Mouse (Mus musculus): ENCODE data around the gene Zfp830. TPM values are rescaled to one million over a fixed set of nuclear protein-coding genes. Genes with fewer than 3 reads are reported as not detected.

Zfp830 gene
- 46.1 TPM for polyA plus RNA-seq (2017; shearing (Covaris generic))

GRCm38 (mm10) chr11:82763742-82764437 lies at the start of gene Zfp830, which contains the start of gene Cct6b:
Gene Zfp830, plus strand, starts transcription at chr11:82764345.
Gene Cct6b, minus strand, starts transcription at chr11:82764321.

GRCm38 (mm10) chr11:82780983-82781903 lies 17.1 kb downstream of the Zfp830 start, which contains the start of gene Lig3:
Gene Lig3, plus strand, starts transcription at chr11:82781108.

Other genes with a start within 250 kb of the Zfp830 start
- 0.45 TPM for gene Cct6b, start within 50 bp of the Zfp830 start, polyA plus RNA-seq (2017; shearing (Covaris generic))
- 31.2 TPM for gene Lig3, start 16.8 kb downstream of the Zfp830 start, polyA plus RNA-seq (2017; shearing (Covaris generic))
- gene Rffl, start 106.9 kb downstream of the Zfp830 start, polyA plus RNA-seq (2017; shearing (Covaris generic)), result 22.4 TPM
- 14.7 TPM for gene Rad51d, start 126.3 kb downstream of the Zfp830 start, polyA plus RNA-seq (2017; shearing (Covaris generic))
- not detected for gene Fndc8, start 127.8 kb downstream of the Zfp830 start, polyA plus RNA-seq (2017; shearing (Covaris generic))
- gene Nle1, start 144.1 kb downstream of the Zfp830 start, polyA plus RNA-seq (2017; shearing (Covaris generic)), result 41.7 TPM
- gene Unc45b, start 146.2 kb downstream of the Zfp830 start, polyA plus RNA-seq (2017; shearing (Covaris generic)), result not detected
- gene Slfn5, start 187.0 kb downstream of the Zfp830 start, polyA plus RNA-seq (2017; shearing (Covaris generic)), result 12.0 TPM
- gene Slfn9, start 227.5 kb downstream of the Zfp830 start, polyA plus RNA-seq (2017; shearing (Covaris generic)), result 2.6 TPM